Mouse (Mus musculus): ENCODE data around the gene Gm26602. TPM values are rescaled to one million over a fixed set of nuclear protein-coding genes. Genes with fewer than 3 reads are reported as not detected.

The Gm26602 gene
- total RNA-seq, 1 experiment: 2.3 TPM

DNA sequence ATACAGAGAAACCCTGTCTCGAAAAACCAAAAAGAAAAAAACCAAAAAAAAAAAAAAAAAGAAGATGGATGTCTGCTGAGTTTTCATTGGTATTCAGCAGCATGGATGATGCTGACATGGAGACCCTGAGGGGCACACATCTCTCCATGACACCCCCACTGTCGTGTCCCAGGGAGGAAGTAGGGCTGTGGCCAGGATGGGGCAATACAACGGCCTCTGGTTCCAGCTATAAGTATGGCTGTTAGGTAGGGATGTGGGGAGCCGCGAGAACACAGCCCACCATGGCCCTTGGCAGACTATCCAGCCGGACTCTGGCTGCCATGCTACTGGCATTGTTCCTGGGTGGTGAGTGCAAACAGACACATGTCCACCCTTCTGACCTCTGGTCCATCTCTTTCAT is 24.6 kb upstream of the Gm26602 start, which contains the start of gene Elane:
Elane (plus strand) TSS at position 194 of the 400 bp plus-strand sequence.
- in situ Hi-C loops (cut with MboI; ENCODE audit: low sequenced_read_pairs in 2 of 2, unreplicated experiment in 2 of 2): no loop called here
- no peaks in the 10 kb centered on the region for H3K9me3 ChIP-seq (ENCODE audit: control insufficient read depth, insufficient read depth, low read depth, low read length)

GRCm38 (mm10) chr10:79886611-79887010 is 24.0 kb upstream of the Gm26602 start:
- Histone ChIP-seq H3K27ac (ENCODE audit: insufficient read depth, low read depth, low read length, poor library complexity, severe bottlenecking) (no peak overlapping the region), H3K9ac (ENCODE audit: insufficient read depth, low read depth, low read length, poor library complexity, severe bottlenecking) (no peak overlapping the region), H3K9me3 (ENCODE audit: control insufficient read depth, insufficient read depth, low read depth, low read length) (no peaks in the 10 kb centered on the region), H3K4me3 (ENCODE audit: insufficient read depth in 1 of 2, low read depth in 1 of 2, low read length in 2 of 2, poor library complexity in 1 of 2, severe bottlenecking in 1 of 2) (no peak overlapping the region), H3K36me3 (ENCODE audit: control insufficient read depth, insufficient read depth, low read length, poor library complexity, severe bottlenecking) (no peaks in the 10 kb centered on the region), H3K4me1 (ENCODE audit: control insufficient read depth in 2 of 2, insufficient read depth in 2 of 2, low read length in 2 of 2, poor library complexity in 1 of 2) (peaks cover 0 to 8% of the 10 kb centered on the region in 2 experiments; a peak in 1 of 4 replicates)
- in situ Hi-C loops (cut with MboI; ENCODE audit: low sequenced_read_pairs in 2 of 2, unreplicated experiment in 2 of 2): no loop called here
- TF ChIP-seq ZNF384 (IDR thresholded peaks at IDR 0.05; ENCODE audit: low read depth, low read length) (no peak), HCFC1 (IDR thresholded peaks at IDR 0.05; ENCODE audit: borderline replicate concordance, insufficient read depth, low read length) (no peak), MAFK (IDR thresholded peaks at IDR 0.05; ENCODE audit: insufficient read depth, low read depth, low read length) (no peak), ZC3H11A (IDR thresholded peaks at IDR 0.05; ENCODE audit: borderline replicate concordance, low read depth, low read length) (no peak), CHD2 (IDR thresholded peaks at IDR 0.05; ENCODE audit: low read depth, low read length) (no peak)
- no peak for DNase-seq (ENCODE audit: low read depth, low spot score)

More for the DNA sequence above, 24.6 kb upstream of the Gm26602 start, which contains the start of gene Elane:
- TF ChIP-seq HCFC1 (IDR thresholded peaks at IDR 0.05; ENCODE audit: borderline replicate concordance, insufficient read depth, low read length) (no peak), ZNF384 (IDR thresholded peaks at IDR 0.05; ENCODE audit: low read depth, low read length) (no peak), ZC3H11A (IDR thresholded peaks at IDR 0.05; ENCODE audit: borderline replicate concordance, low read depth, low read length) (no peak), MAFK (IDR thresholded peaks at IDR 0.05; ENCODE audit: insufficient read depth, low read depth, low read length) (no peak), CHD2 (IDR thresholded peaks at IDR 0.05; ENCODE audit: low read depth, low read length) (no peak)
- Histone ChIP-seq H3K27ac (ENCODE audit: insufficient read depth, low read depth, low read length, poor library complexity, severe bottlenecking) (no peak within 1 kb of the TSS), H3K9ac (ENCODE audit: insufficient read depth, low read depth, low read length, poor library complexity, severe bottlenecking) (no peak within 1 kb of the TSS), H3K36me3 (ENCODE audit: control insufficient read depth, insufficient read depth, low read length, poor library complexity, severe bottlenecking) (no peaks in the 10 kb centered on the region), H3K4me1 (ENCODE audit: control insufficient read depth in 2 of 2, insufficient read depth in 2 of 2, low read length in 2 of 2, poor library complexity in 1 of 2) (peaks cover 0 to 9% of the 10 kb centered on the region in 2 experiments; a peak in 1 of 4 replicates), H3K4me3 (ENCODE audit: insufficient read depth in 1 of 2, low read depth in 1 of 2, low read length in 2 of 2, poor library complexity in 1 of 2, severe bottlenecking in 1 of 2) (no peak within 1 kb of the TSS)
- DNase-seq (ENCODE audit: low read depth, low spot score): no peak

- TF ChIP-seq ZC3H11A (IDR thresholded peaks at IDR 0.05; ENCODE audit: borderline replicate concordance, low read depth, low read length) (no peak), HCFC1 (IDR thresholded peaks at IDR 0.05; ENCODE audit: borderline replicate concordance, insufficient read depth, low read length) (no peak), ZNF384 (IDR thresholded peaks at IDR 0.05; ENCODE audit: low read depth, low read length) (no peak), CHD2 (IDR thresholded peaks at IDR 0.05; ENCODE audit: low read depth, low read length) (no peak), MAFK (IDR thresholded peaks at IDR 0.05; ENCODE audit: insufficient read depth, low read depth, low read length) (no peak)
- no peaks in the 10 kb centered on the region for H3K9me3 ChIP-seq (ENCODE audit: control insufficient read depth, insufficient read depth, low read depth, low read length)
- H3K9ac ChIP-seq (ENCODE audit: insufficient read depth, low read depth, low read length, poor library complexity, severe bottlenecking): no peak overlapping the region
- no peaks in the 10 kb centered on the region; a peak in 1 of 4 replicates for H3K4me1 ChIP-seq (ENCODE audit: control insufficient read depth in 2 of 2, insufficient read depth in 2 of 2, low read length in 2 of 2, poor library complexity in 1 of 2)
- no peak overlapping the region for H3K4me3 ChIP-seq (ENCODE audit: insufficient read depth in 1 of 2, low read depth in 1 of 2, low read length in 2 of 2, poor library complexity in 1 of 2, severe bottlenecking in 1 of 2)
- no peaks in the 10 kb centered on the region for H3K36me3 ChIP-seq (ENCODE audit: control insufficient read depth, insufficient read depth, low read length, poor library complexity, severe bottlenecking)
- DNase-seq (ENCODE audit: low read depth, low spot score): no peak
- H3K27ac ChIP-seq (ENCODE audit: insufficient read depth, low read depth, low read length, poor library complexity, severe bottlenecking): no peak overlapping the region
- in situ Hi-C loops (cut with MboI; ENCODE audit: low sequenced_read_pairs in 2 of 2, unreplicated experiment in 2 of 2): no loop called here
These were observed 21.3 kb upstream of the Gm26602 start for GRCm38 (mm10) chr10:79889386-79889785.

DNA sequence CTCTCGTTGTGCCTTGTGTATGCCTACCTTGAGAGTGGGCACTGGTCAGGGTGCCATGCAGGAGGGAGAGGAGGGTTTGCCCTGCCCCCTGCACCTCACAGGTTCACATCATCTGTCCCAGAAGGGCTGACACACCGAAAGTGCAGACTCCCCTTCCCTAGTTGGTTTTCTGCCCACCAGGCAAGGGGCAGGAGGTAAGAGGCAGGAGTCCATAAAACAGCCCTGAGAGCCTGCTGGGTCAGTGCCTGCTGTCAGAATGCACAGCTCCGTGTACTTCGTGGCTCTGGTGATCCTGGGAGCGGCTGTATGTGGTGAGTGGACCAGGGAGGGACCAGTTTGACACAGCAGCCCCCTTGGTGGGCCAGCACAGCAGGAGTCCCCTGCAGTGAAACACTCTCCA is 20.0 kb upstream of the Gm26602 start, which contains the start of gene Cfd:
Cfd (plus strand) TSS at position 184 of the 400 bp plus-strand sequence.
- Histone ChIP-seq H3K4me3 (ENCODE audit: insufficient read depth in 1 of 2, low read depth in 1 of 2, low read length in 2 of 2, poor library complexity in 1 of 2, severe bottlenecking in 1 of 2) (no peak within 1 kb of the TSS), H3K9me3 (ENCODE audit: control insufficient read depth, insufficient read depth, low read depth, low read length) (no peaks in the 10 kb centered on the region), H3K9ac (ENCODE audit: insufficient read depth, low read depth, low read length, poor library complexity, severe bottlenecking) (no peak within 1 kb of the TSS), H3K4me1 (ENCODE audit: control insufficient read depth in 2 of 2, insufficient read depth in 2 of 2, low read length in 2 of 2, poor library complexity in 1 of 2) (no peaks in the 10 kb centered on the region; a peak in 1 of 4 replicates), H3K27ac (ENCODE audit: insufficient read depth, low read depth, low read length, poor library complexity, severe bottlenecking) (no peak within 1 kb of the TSS), H3K36me3 (ENCODE audit: control insufficient read depth, insufficient read depth, low read length, poor library complexity, severe bottlenecking) (peaks cover 4% of the 10 kb centered on the region; the same call in 1 of the 2 replicates)
- TF ChIP-seq CHD2 (IDR thresholded peaks at IDR 0.05; ENCODE audit: low read depth, low read length) (no peak), ZC3H11A (IDR thresholded peaks at IDR 0.05; ENCODE audit: borderline replicate concordance, low read depth, low read length) (no peak), HCFC1 (IDR thresholded peaks at IDR 0.05; ENCODE audit: borderline replicate concordance, insufficient read depth, low read length) (no peak), MAFK (IDR thresholded peaks at IDR 0.05; ENCODE audit: insufficient read depth, low read depth, low read length) (no peak), ZNF384 (IDR thresholded peaks at IDR 0.05; ENCODE audit: low read depth, low read length) (no peak)
- no peak for DNase-seq (ENCODE audit: low read depth, low spot score)
- in situ Hi-C loops (cut with MboI; ENCODE audit: low sequenced_read_pairs in 2 of 2, unreplicated experiment in 2 of 2): no loop called here

All from ES-E14 (cell line).